ENCODE assay signal across 21 mouse cellular contexts in the genomic region with DNA sequence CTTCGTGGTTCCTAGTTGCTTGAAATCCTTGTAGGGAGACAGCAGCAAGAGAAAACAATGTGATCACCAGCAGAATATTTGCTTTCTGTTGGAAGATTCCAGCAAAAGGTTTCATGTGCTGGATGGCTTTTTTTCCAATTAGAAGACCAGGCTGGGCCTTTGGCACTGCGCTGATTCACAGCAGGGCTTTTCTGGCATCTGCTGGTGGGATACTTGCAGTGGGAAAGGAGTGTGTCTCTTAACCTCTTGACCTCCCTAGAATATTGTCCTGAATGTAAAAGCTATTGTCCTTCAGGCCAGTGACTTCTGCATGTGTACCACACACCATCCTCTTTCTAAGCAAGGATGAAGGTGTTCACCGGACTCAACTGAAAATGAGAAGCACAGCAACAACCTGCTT.
DNase-seq lines count a peak whose midpoint lies in the region; ATAC-seq and TF ChIP-seq lines count a peak whose summit lies in the region.
"Had no signal": no experiment of that assay in that cellular context is flagged by ENCODE, and none has a peak within 500 bp of the region (broad histone marks: within the 10 kb centered on the region; RNA-seq: fewer than 3 reads in every experiment).

No protein-coding gene starts in this region.

- no peaks in the 10 kb centered on the region for H3K9me3 ChIP-seq in forebrain, embryonic 15.5 days
- no peaks in the 10 kb centered on the region for H3K9me3 ChIP-seq in forebrain, embryonic 13.5 days (replicated peaks)
- H3K9me3 ChIP-seq in forebrain, postnatal 0 days (ENCODE audit: low read length): no peaks in the 10 kb centered on the region
- no peaks in the 10 kb centered on the region for H3K9me3 ChIP-seq in forebrain, embryonic 14.5 days (replicated peaks; ENCODE audit: control insufficient read depth, low read length)
- H3K9me3 ChIP-seq in heart, embryonic 10.5 days: no peaks in the 10 kb centered on the region
- H3K9me3 ChIP-seq: embryonic facial prominence, embryonic 12.5 days had no signal

- no peaks in the 10 kb centered on the region for H3K36me3 ChIP-seq in forebrain, embryonic 15.5 days
- H3K36me3 ChIP-seq in forebrain, embryonic 13.5 days (ENCODE audit: poor library complexity, severe bottlenecking): no peaks in the 10 kb centered on the region
- no peaks in the 10 kb centered on the region for H3K36me3 ChIP-seq in forebrain, postnatal 0 days (ENCODE audit: insufficient read depth)
- no peaks in the 10 kb centered on the region for H3K36me3 ChIP-seq in forebrain, embryonic 14.5 days (ENCODE audit: control insufficient read depth, insufficient read depth, low read length)
- no peaks in the 10 kb centered on the region for H3K36me3 ChIP-seq in heart, embryonic 10.5 days
- H3K36me3 ChIP-seq: embryonic facial prominence, embryonic 10.5 days; embryonic facial prominence, embryonic 12.5 days; G1E had no signal

- WGBS in forebrain, embryonic 15.5 days: 87% methylated on average over 3 of the region's 3 CpGs
- WGBS in forebrain, embryonic 13.5 days: 87% methylated on average over 3 of the region's 3 CpGs
- WGBS in forebrain, postnatal 0 days: 92% methylated on average over 3 of the region's 3 CpGs
- WGBS in forebrain, embryonic 14.5 days: 90% methylated on average over 3 of the region's 3 CpGs
- 89% methylated on average over 3 of the region's 3 CpGs for WGBS in heart, embryonic 10.5 days

- no peak for ATAC-seq in forebrain, embryonic 15.5 days (replicated peaks)
- no peak for ATAC-seq in forebrain, embryonic 13.5 days
- ATAC-seq in forebrain, postnatal 0 days: no peak
- ATAC-seq in forebrain, embryonic 14.5 days: no peak
- ATAC-seq: activated CD4-positive, CD25-positive, alpha-beta regulatory T cell, adult 4 months; CD4-positive, CD25-positive, alpha-beta regulatory T cell, adult 4 months; Patski had no signal

- peaks cover 28% of the 10 kb centered on the region for H3K4me1 ChIP-seq in forebrain, embryonic 15.5 days
- H3K4me1 ChIP-seq in forebrain, embryonic 13.5 days: 0 out of 2 replicates have a peak, but pooled peaks cover 3% of the 10 kb centered on the region
- 0 out of 2 replicates have a peak, but pooled peaks cover 5% of the 10 kb centered on the region for H3K4me1 ChIP-seq in forebrain, postnatal 0 days (ENCODE audit: insufficient read depth)
- H3K4me1 ChIP-seq in forebrain, embryonic 14.5 days (ENCODE audit: control insufficient read depth, insufficient read depth, low read length): no peaks in the 10 kb centered on the region; the same call in 1 of the 2 replicates
- H3K4me1 ChIP-seq in heart, embryonic 10.5 days: no peaks in the 10 kb centered on the region
- H3K4me1 ChIP-seq: embryonic facial prominence, embryonic 10.5 days; embryonic facial prominence, embryonic 12.5 days had no signal

- intact Hi-C loops in heart, postnatal 25 days (cut with DNase I): no loop called here

- peak; percentile 78 to 85 for DNase-seq in cerebellum, postnatal 10 days
- no peak for DNase-seq in cerebellum, adult 18-20 months
- no peak for DNase-seq in forebrain, postnatal 0 days
- no peak for DNase-seq in forebrain, embryonic 14.5 days (ENCODE audit: low spot score)
- peak; percentile 42 for DNase-seq in heart, embryonic 10.5 days (ENCODE audit: low spot score)
- no peak for DNase-seq in heart, postnatal 25 days (ENCODE audit: low spot score)
- DNase-seq: adrenal gland, adult 8-10 months; adrenal gland, postnatal 14 days; adrenal gland, postnatal 36 days; B cell, adult 2 months; cerebellum, adult 11-12 months; cerebellum, adult 8-10 months had no signal

- no peak overlapping the region for H3K4me3 ChIP-seq in forebrain, embryonic 15.5 days
- no peak overlapping the region for H3K4me3 ChIP-seq in forebrain, embryonic 13.5 days
- H3K4me3 ChIP-seq in forebrain, postnatal 0 days (ENCODE audit: low read depth, low read length): no peak overlapping the region
- H3K4me3 ChIP-seq in forebrain, embryonic 14.5 days (ENCODE audit: low read depth, low read length): no peak overlapping the region
- H3K4me3 ChIP-seq in heart, embryonic 10.5 days: no peak overlapping the region
- H3K4me3 ChIP-seq: embryonic facial prominence, embryonic 10.5 days; embryonic facial prominence, embryonic 12.5 days had no signal

- no peaks in the 10 kb centered on the region for H3K27me3 ChIP-seq in forebrain, embryonic 15.5 days
- H3K27me3 ChIP-seq in forebrain, embryonic 13.5 days: no peaks in the 10 kb centered on the region
- no peaks in the 10 kb centered on the region for H3K27me3 ChIP-seq in forebrain, postnatal 0 days (ENCODE audit: insufficient read depth, low read length)
- H3K27me3 ChIP-seq in forebrain, embryonic 14.5 days (replicated peaks; ENCODE audit: control insufficient read depth, insufficient read depth, low read length): no peaks in the 10 kb centered on the region
- no peaks in the 10 kb centered on the region for H3K27me3 ChIP-seq in heart, embryonic 10.5 days (ENCODE audit: insufficient read depth, poor library complexity, severe bottlenecking)
- H3K27me3 ChIP-seq: CH12.LX; embryonic facial prominence, embryonic 12.5 days; Patski had no signal

- no peak for TF ChIP-seq CTCF in forebrain, postnatal 0 days (IDR thresholded peaks at IDR 0.05; ENCODE audit: low read depth)

- H3K9ac ChIP-seq in forebrain, embryonic 15.5 days (replicated peaks): no peak overlapping the region
- H3K9ac ChIP-seq in forebrain, embryonic 13.5 days: no peak overlapping the region
- H3K9ac ChIP-seq in forebrain, postnatal 0 days: no peak overlapping the region
- H3K9ac ChIP-seq in forebrain, embryonic 14.5 days (ENCODE audit: low read length): no peak overlapping the region
- H3K9ac ChIP-seq: embryonic facial prominence, embryonic 12.5 days had no signal

- H3K4me2 ChIP-seq in forebrain, embryonic 15.5 days (replicated peaks): no peak overlapping the region
- no peak overlapping the region for H3K4me2 ChIP-seq in forebrain, embryonic 13.5 days
- H3K4me2 ChIP-seq in forebrain, postnatal 0 days (ENCODE audit: low read depth): no peak overlapping the region
- H3K4me2 ChIP-seq in forebrain, embryonic 14.5 days (ENCODE audit: low read length): no peak overlapping the region
- H3K4me2 ChIP-seq: embryonic facial prominence, embryonic 12.5 days had no signal

- H3K27ac ChIP-seq in forebrain, embryonic 15.5 days (replicated peaks): peak overlapping the region; percentile 71
- H3K27ac ChIP-seq in forebrain, embryonic 13.5 days: no peak overlapping the region
- peak overlapping the region; percentile 17 for H3K27ac ChIP-seq in forebrain, postnatal 0 days (ENCODE audit: low read depth, low read length)
- H3K27ac ChIP-seq in forebrain, embryonic 14.5 days (ENCODE audit: low read depth, low read length): no peak overlapping the region; the same call in 1 of the 2 replicates
- H3K27ac ChIP-seq in heart, embryonic 10.5 days: no peak overlapping the region
- H3K27ac ChIP-seq: embryonic facial prominence, embryonic 10.5 days; embryonic facial prominence, embryonic 12.5 days had no signal

Comparison
In these comparisons a context has a peak if more than half of its experiments do, and no peak if none do; other contexts are left out.
1. DNase-seq: peak in cerebellum, postnatal 10 days (2 of 2) and heart, embryonic 10.5 days (single experiment); none in cerebellum, adult 18-20 months (0 of 2), forebrain, postnatal 0 days (single experiment), forebrain, embryonic 14.5 days (single experiment) and heart, postnatal 25 days (single experiment).
2. H3K27ac ChIP-seq: peak in forebrain, embryonic 15.5 days (single experiment) and forebrain, postnatal 0 days (single experiment); none in forebrain, embryonic 13.5 days (single experiment), forebrain, embryonic 14.5 days (single experiment) and heart, embryonic 10.5 days (single experiment).